Comparison of ENCODE assay signal across 8 mouse cellular contexts in genomic region chr1:182490568-182490967, GRCm38 (mm10). TPM values are rescaled to one million over a fixed set of nuclear protein-coding genes. Genes with fewer than 3 reads are reported as not detected.
DNase-seq lines count a peak whose midpoint lies in the region; ATAC-seq and TF ChIP-seq lines count a peak whose summit lies in the region.

No protein-coding gene starts in this region.

- no peak overlapping the region for H3K4me2 ChIP-seq in intestine, embryonic 15.5 days (replicated peaks)
- H3K4me2 ChIP-seq in stomach, embryonic 15.5 days, result no peak overlapping the region

- 80% methylated on average over 7 of the region's 7 CpGs for WGBS in heart, adult 2 months
- 80% methylated on average over 7 of the region's 7 CpGs for WGBS in intestine, embryonic 15.5 days
- WGBS in stomach, embryonic 15.5 days, result 74% methylated on average over 7 of the region's 7 CpGs

- H3K4me3 ChIP-seq in heart, adult 2 months, result no peak overlapping the region
- H3K4me3 ChIP-seq in testis, adult 2 months (ENCODE audit: control insufficient read depth, low read depth, low read length), result peak overlapping the region; percentile 77
- H3K4me3 ChIP-seq in intestine, embryonic 15.5 days (replicated peaks), result no peak overlapping the region
- H3K4me3 ChIP-seq in stomach, embryonic 15.5 days (replicated peaks), result no peak overlapping the region

- H3K27ac ChIP-seq in heart, adult 2 months, result peak overlapping the region; percentile 58
- no peak overlapping the region; the same call in 1 of the 2 replicates for H3K27ac ChIP-seq in testis, adult 2 months (ENCODE audit: control insufficient read depth, insufficient read depth, low read depth, low read length)
- no peak overlapping the region; the same call in 1 of the 2 replicates for H3K27ac ChIP-seq in intestine, embryonic 15.5 days
- H3K27ac ChIP-seq in stomach, embryonic 15.5 days, result peak overlapping the region; percentile 17

- no peak overlapping the region for H3K9ac ChIP-seq in heart, adult 2 months (ENCODE audit: low read depth, low read length)
- no peak overlapping the region for H3K9ac ChIP-seq in intestine, embryonic 15.5 days
- H3K9ac ChIP-seq in stomach, embryonic 15.5 days, result no peak overlapping the region

- ATAC-seq in intestine, embryonic 15.5 days, result 0 out of 2 replicates have a peak, but pooled peaks have one; percentile 14
- ATAC-seq in stomach, embryonic 15.5 days (ENCODE audit: insufficient read depth, low FRiP score, low read depth), result no peak

- TF ChIP-seq POLR2A in heart, adult 2 months (IDR thresholded peaks at IDR 0.05; ENCODE audit: insufficient read depth, low read depth, low read length), result no peak
- no peak for TF ChIP-seq POLR2A in testis, adult 2 months (IDR thresholded peaks at IDR 0.05; ENCODE audit: control insufficient read depth, low read depth, low read length)

- H3K36me3 ChIP-seq in heart, adult 2 months (ENCODE audit: control insufficient read depth, insufficient read depth, low read length), result peaks cover 3% of the 10 kb centered on the region; the same call in 1 of the 2 replicates
- H3K36me3 ChIP-seq in testis, adult 2 months (ENCODE audit: control insufficient read depth, insufficient read depth, low read length), result no peaks in the 10 kb centered on the region; the same call in 1 of the 2 replicates
- H3K36me3 ChIP-seq in intestine, embryonic 15.5 days, result peaks cover 29% of the 10 kb centered on the region
- peaks cover 35% of the 10 kb centered on the region for H3K36me3 ChIP-seq in stomach, embryonic 15.5 days

- no peak for TF ChIP-seq EP300 in heart, adult 2 months (IDR thresholded peaks at IDR 0.05; ENCODE audit: insufficient read depth, low read depth, low read length)

- H3K79me2 ChIP-seq in heart, adult 2 months (replicated peaks; ENCODE audit: control insufficient read depth, insufficient read depth, low read length), result peaks cover under 1% of the 10 kb centered on the region

- no peak for DNase-seq in heart, adult 2 months
- DNase-seq in heart, postnatal 36 days, result no peak
- DNase-seq in testis, postnatal 14 days (ENCODE audit: low spot score), result no peak
- no peak for DNase-seq in frontal cortex, adult 2 months (ENCODE audit: extremely low spot score in 1 of 2, low spot score in 1 of 2)
- no peak for DNase-seq in gastrocnemius, postnatal 25 days

- H3K27me3 ChIP-seq in heart, adult 2 months (ENCODE audit: control insufficient read depth, insufficient read depth, low read length), result no peaks in the 10 kb centered on the region
- H3K27me3 ChIP-seq in testis, adult 2 months (ENCODE audit: control insufficient read depth, insufficient read depth, low read length), result no peaks in the 10 kb centered on the region
- H3K27me3 ChIP-seq in intestine, embryonic 15.5 days (replicated peaks), result no peaks in the 10 kb centered on the region
- H3K27me3 ChIP-seq in stomach, embryonic 15.5 days (replicated peaks), result no peaks in the 10 kb centered on the region

- TF ChIP-seq CTCF in heart, adult 2 months (IDR thresholded peaks at IDR 0.05), result peak; percentile 40
- TF ChIP-seq CTCF in testis, adult 2 months (IDR thresholded peaks at IDR 0.05; ENCODE audit: control insufficient read depth, insufficient read depth, insufficient replicate concordance, low read depth, low read length), result no peak

- peaks cover 27% of the 10 kb centered on the region for H3K4me1 ChIP-seq in heart, adult 2 months (ENCODE audit: control insufficient read depth, insufficient read depth, low read length)
- H3K4me1 ChIP-seq in testis, adult 2 months (ENCODE audit: control insufficient read depth, insufficient read depth, low read length), result peaks cover 35% of the 10 kb centered on the region
- H3K4me1 ChIP-seq in intestine, embryonic 15.5 days (replicated peaks), result peaks cover 12% of the 10 kb centered on the region
- peaks cover 9% of the 10 kb centered on the region for H3K4me1 ChIP-seq in stomach, embryonic 15.5 days

- intact Hi-C loops in heart, adult 2 months (cut with DNase I), result no loop called here
- intact Hi-C loops in heart, postnatal 36 days (cut with DNase I), result no loop called here

- H3K9me3 ChIP-seq in intestine, embryonic 15.5 days, result no peaks in the 10 kb centered on the region
- H3K9me3 ChIP-seq in stomach, embryonic 15.5 days, result no peaks in the 10 kb centered on the region

RNA-seq across cellular contexts. Expression of gene Capn2, which starts 26.8 kb away (rescaled TPM):
- total RNA-seq in heart, adult 2 months (2021), result 10 to 100 TPM; 63.9 to 65.3 TPM
- 28.0 and 46.2 TPM in 2 replicates for polyA plus RNA-seq in heart, adult 2 months (2012; rRNA removed)
- total RNA-seq in heart, postnatal 36 days (2021), result 10 to 100 TPM; 58.7 to 79.0 TPM
- 2.4 and 2.8 TPM in 2 replicates for polyA plus RNA-seq in testis, adult 2 months (2012; rRNA removed)
- 85.5 and 95.1 TPM in 2 replicates for polyA plus RNA-seq in intestine, embryonic 15.5 days (2015; fragmentation: Nextera tagmentation; extraction: Ambion mirVana)
- 107 and 108 TPM in 2 replicates for polyA plus RNA-seq in stomach, embryonic 15.5 days (2015; fragmentation: Nextera tagmentation; extraction: Ambion mirVana)
- polyA plus RNA-seq in frontal cortex, adult 2 months (2012; rRNA removed), result 73.0 and 73.1 TPM in 2 replicates
- total RNA-seq in gastrocnemius, postnatal 25 days (2021), result 10 to 100 TPM; 52.0 to 59.4 TPM

Comparison
In these comparisons a context has a peak if more than half of its experiments do, and no peak if none do; other contexts are left out.
1. H3K27ac ChIP-seq: peak in heart, adult 2 months (single experiment) and stomach, embryonic 15.5 days (single experiment); none in testis, adult 2 months (single experiment) and intestine, embryonic 15.5 days (single experiment).